Mouse (Mus musculus): ENCODE results near the gene Malrd1. TPM values are rescaled to one million over a fixed set of nuclear protein-coding genes. Genes with fewer than 3 reads are reported as not detected.
"Not testable (repeated sequence)": the region's sequence is repeated elsewhere in the genome, so short reads cannot be mapped to it uniquely, and the experiment has no call there.

Gene Malrd1
- polyA plus RNA-seq, 1 experiment from 2014 or later, result 0.03 TPM

DNA sequence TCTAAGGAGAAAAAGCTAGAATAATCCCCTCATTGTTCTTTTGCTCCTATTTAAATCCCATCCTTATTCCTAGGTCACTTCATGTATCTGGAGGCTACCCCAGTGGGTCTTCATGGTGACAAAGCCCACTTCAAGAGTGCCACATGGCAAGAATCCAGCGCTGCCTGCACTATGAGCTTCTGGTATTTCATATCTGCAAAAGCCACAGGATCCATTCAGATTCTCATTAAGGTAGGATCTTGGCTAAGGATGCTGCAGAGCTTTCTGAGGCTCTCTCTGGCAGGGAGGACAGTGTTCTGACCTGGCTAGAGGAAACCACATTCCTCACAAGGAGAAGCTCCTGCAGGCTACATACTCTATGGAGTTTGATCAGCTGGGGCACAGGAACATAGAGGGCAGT lies 405.2 kb downstream of the Malrd1 start:
- no peaks in the 10 kb centered on the region for H3K4me1 ChIP-seq (ENCODE audit: control insufficient read depth, insufficient read depth, low read length)
- no peak overlapping the region for H3K4me2 ChIP-seq (ENCODE audit: low read depth, severe bottlenecking)
- no peaks in the 10 kb centered on the region for H3K27me3 ChIP-seq (ENCODE audit: control insufficient read depth, insufficient read depth, low read length)
- DNase-seq (ENCODE audit: low spot score) (no peak), ATAC-seq (ENCODE audit: insufficient number of reproducible peaks, low FRiP score, low TSS enrichment, low read depth) (no peak)
- H3K9ac ChIP-seq (ENCODE audit: low read length), result no peak overlapping the region
- no peak overlapping the region for H3K4me3 ChIP-seq (ENCODE audit: low read depth, low read length)
- 88% methylated on average over 1 of the region's 1 CpGs for WGBS
- no peaks in the 10 kb centered on the region for H3K9me3 ChIP-seq (ENCODE audit: control insufficient read depth, low read length)
- H3K36me3 ChIP-seq (ENCODE audit: control insufficient read depth, insufficient read depth, low read length), result no peaks in the 10 kb centered on the region
- no peak overlapping the region for H3K27ac ChIP-seq (replicated peaks; ENCODE audit: low read depth, low read length)

DNA sequence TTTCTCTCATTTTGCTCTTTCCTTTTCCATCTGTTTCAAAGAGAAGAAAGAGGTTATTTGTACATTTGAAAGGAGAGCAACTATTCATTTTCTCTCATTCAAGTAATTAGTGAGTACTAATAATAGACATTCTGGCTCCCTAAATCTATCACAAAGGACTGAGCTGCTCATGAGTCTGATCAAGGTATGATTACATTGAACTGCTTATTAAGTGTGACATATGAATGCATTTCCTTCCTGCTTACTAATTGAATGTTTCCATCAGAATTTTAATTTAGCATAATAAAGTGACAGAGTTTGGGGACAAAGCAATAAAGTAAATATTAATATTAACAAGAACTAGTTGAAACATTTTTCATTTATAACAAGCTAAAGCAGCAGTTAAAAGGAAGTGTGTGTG lies 405.6 kb downstream of the Malrd1 start:
- H3K4me3 ChIP-seq (ENCODE audit: low read depth, low read length), result no peak overlapping the region
- H3K36me3 ChIP-seq (ENCODE audit: control insufficient read depth, insufficient read depth, low read length), result no peaks in the 10 kb centered on the region
- no peaks in the 10 kb centered on the region for H3K4me1 ChIP-seq (ENCODE audit: control insufficient read depth, insufficient read depth, low read length)
- DNase-seq (ENCODE audit: low spot score) (no peak), ATAC-seq (ENCODE audit: insufficient number of reproducible peaks, low FRiP score, low TSS enrichment, low read depth) (no peak)
- H3K9ac ChIP-seq (ENCODE audit: low read length), result no peak overlapping the region
- H3K4me2 ChIP-seq (ENCODE audit: low read depth, severe bottlenecking), result no peak overlapping the region
- H3K27me3 ChIP-seq (ENCODE audit: control insufficient read depth, insufficient read depth, low read length), result no peaks in the 10 kb centered on the region
- no peaks in the 10 kb centered on the region for H3K9me3 ChIP-seq (ENCODE audit: control insufficient read depth, low read length)
- H3K27ac ChIP-seq (replicated peaks; ENCODE audit: low read depth, low read length), result no peak overlapping the region

DNA sequence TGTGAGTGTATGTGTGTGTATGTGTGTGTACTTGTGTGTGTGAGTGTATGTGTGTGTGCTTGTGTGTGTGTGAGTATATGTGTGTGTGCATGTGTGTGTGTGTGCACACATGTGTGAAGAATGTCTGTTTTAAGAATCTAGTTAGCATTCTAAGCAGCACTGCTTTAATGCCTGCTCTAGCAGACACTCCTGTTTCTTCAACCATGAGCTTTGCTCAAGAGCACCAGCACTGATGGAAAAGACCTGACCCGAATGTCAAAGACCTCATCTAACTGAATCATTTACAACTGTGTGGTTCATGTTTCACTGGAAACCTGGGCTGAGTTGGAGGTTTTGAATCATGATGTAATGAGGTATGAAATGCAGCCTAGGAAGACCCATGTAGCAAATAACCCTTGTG lies 406.1 kb downstream of the Malrd1 start:
- DNase-seq (ENCODE audit: low spot score), result no peak
- Histone ChIP-seq H3K9me3 (ENCODE audit: control insufficient read depth, low read length) (no peaks in the 10 kb centered on the region), H3K4me3 (ENCODE audit: low read depth, low read length) (no peak overlapping the region), H3K4me2 (ENCODE audit: low read depth, severe bottlenecking) (no peak overlapping the region), H3K27ac (replicated peaks; ENCODE audit: low read depth, low read length) (no peak overlapping the region), H3K27me3 (ENCODE audit: control insufficient read depth, insufficient read depth, low read length) (no peaks in the 10 kb centered on the region), H3K36me3 (ENCODE audit: control insufficient read depth, insufficient read depth, low read length) (no peaks in the 10 kb centered on the region), H3K9ac (ENCODE audit: low read length) (no peak overlapping the region), H3K4me1 (ENCODE audit: control insufficient read depth, insufficient read depth, low read length) (no peaks in the 10 kb centered on the region)
- no peak for ATAC-seq (ENCODE audit: insufficient number of reproducible peaks, low FRiP score, low TSS enrichment, low read depth)
- 70% methylated on average over 1 of the region's 1 CpGs for WGBS

DNA sequence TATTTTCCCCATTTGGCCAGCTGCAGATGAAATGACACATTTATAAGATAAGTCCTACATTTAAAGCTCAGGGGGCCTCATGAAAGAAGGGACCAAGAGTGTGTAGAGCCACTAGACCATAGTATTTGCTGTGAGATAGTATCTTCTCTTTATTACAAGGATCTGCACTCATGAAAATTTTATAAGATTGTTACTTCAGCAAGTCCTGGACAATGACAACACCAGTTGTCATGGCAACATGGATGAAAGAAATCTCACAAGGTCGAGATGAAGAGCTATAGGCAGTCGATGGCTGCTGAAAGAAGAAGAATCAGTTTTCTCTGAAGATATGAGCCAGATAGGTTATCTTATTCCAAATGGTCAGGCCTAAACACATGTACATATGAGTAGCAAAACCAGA lies 476.6 kb downstream of the Malrd1 start:
- Histone ChIP-seq H3K27me3 (ENCODE audit: control insufficient read depth, insufficient read depth, low read length) (no peaks in the 10 kb centered on the region), H3K9ac (ENCODE audit: low read length) (no peak overlapping the region), H3K4me1 (ENCODE audit: control insufficient read depth, insufficient read depth, low read length) (no peaks in the 10 kb centered on the region), H3K36me3 (ENCODE audit: control insufficient read depth, insufficient read depth, low read length) (no peaks in the 10 kb centered on the region), H3K9me3 (ENCODE audit: control insufficient read depth, low read length) (no peaks in the 10 kb centered on the region), H3K4me2 (ENCODE audit: low read depth, severe bottlenecking) (no peak overlapping the region), H3K4me3 (ENCODE audit: low read depth, low read length) (no peak overlapping the region), H3K27ac (replicated peaks; ENCODE audit: low read depth, low read length) (no peak overlapping the region)
- DNase-seq (ENCODE audit: low spot score), result no peak
- ATAC-seq (ENCODE audit: insufficient number of reproducible peaks, low FRiP score, low TSS enrichment, low read depth), result no peak
- 58% methylated on average over 2 of the region's 2 CpGs for WGBS

DNA sequence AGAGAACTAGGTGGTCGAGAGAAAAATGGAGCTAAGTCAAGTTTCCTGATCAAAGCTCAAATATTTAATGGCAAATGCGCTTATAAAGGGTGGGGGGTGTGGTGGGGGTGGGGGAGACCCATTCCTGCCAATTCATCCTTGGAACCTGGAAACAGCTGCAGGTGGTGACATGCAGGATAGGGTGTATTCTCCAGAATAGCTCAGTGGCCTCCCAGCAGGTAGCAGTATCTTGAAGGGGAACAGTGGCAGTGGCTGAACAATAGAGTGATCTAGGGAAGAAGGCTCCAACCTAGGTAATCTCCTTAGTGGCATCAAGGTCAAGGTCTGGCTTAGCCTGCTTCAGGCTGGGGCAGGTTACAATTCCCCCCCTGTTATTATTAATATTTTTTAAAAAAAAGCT lies 490.8 kb downstream of the Malrd1 start:
- H3K9ac ChIP-seq (ENCODE audit: low read length); H3K27me3 ChIP-seq (ENCODE audit: control insufficient read depth, insufficient read depth, low read length); H3K27ac ChIP-seq (replicated peaks; ENCODE audit: low read depth, low read length); ATAC-seq (ENCODE audit: insufficient number of reproducible peaks, low FRiP score, low TSS enrichment, low read depth); H3K4me1 ChIP-seq (ENCODE audit: control insufficient read depth, insufficient read depth, low read length); H3K9me3 ChIP-seq (ENCODE audit: control insufficient read depth, low read length); H3K36me3 ChIP-seq (ENCODE audit: control insufficient read depth, insufficient read depth, low read length); H3K4me3 ChIP-seq (ENCODE audit: low read depth, low read length); H3K4me2 ChIP-seq (ENCODE audit: low read depth, severe bottlenecking); DNase-seq (ENCODE audit: low spot score): not testable (repeated sequence)
- 88% methylated on average over 2 of the region's 2 CpGs for WGBS

DNA sequence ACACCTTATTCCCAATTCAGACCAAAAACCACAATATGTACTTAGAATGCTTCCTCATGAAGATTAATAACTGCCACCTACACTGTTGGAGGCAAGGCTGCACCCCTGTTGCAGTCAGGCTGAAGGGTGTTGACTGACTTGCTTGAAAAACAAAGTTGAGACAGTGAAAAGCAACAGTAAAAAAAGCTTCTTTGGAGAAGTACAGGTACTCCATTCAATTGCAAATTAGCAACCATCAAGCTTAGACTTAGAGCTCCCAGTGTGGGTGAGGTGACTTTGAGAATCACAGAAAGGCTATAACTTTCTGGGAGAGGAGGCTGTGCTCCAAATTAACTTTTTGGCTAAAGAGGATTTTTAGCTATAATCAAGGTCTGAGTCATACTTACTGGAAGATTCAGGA lies 491.4 kb downstream of the Malrd1 start:
- H3K4me3 ChIP-seq (ENCODE audit: low read depth, low read length); H3K9ac ChIP-seq (ENCODE audit: low read length); H3K9me3 ChIP-seq (ENCODE audit: control insufficient read depth, low read length); ATAC-seq (ENCODE audit: insufficient number of reproducible peaks, low FRiP score, low TSS enrichment, low read depth); DNase-seq (ENCODE audit: low spot score); H3K36me3 ChIP-seq (ENCODE audit: control insufficient read depth, insufficient read depth, low read length); H3K4me2 ChIP-seq (ENCODE audit: low read depth, severe bottlenecking); H3K4me1 ChIP-seq (ENCODE audit: control insufficient read depth, insufficient read depth, low read length); H3K27me3 ChIP-seq (ENCODE audit: control insufficient read depth, insufficient read depth, low read length); H3K27ac ChIP-seq (replicated peaks; ENCODE audit: low read depth, low read length): not testable (repeated sequence)

DNA sequence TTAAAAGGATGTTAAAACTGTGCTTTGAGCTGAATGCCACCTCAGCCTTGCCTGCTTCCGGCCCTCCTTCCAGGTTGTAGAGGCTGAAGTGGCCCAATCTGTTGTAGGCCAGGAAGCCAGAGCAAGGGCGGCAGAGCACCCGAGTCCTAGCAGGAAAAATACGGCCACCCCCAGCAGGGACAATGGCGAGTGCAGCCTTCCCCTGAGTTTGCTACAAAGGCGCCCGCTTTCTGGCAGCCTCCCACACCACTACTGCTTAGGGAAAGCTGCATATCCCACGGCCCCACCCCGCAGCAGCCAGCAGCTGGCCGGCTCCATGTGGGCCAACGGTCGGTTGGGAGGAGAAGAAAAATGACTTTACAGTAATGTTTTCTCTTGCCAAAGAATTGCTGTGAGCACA lies 503.5 kb downstream of the Malrd1 start:
- no peak for DNase-seq (ENCODE audit: low spot score)
- H3K36me3 ChIP-seq (ENCODE audit: control insufficient read depth, insufficient read depth, low read length), result no peaks in the 10 kb centered on the region
- no peaks in the 10 kb centered on the region for H3K9me3 ChIP-seq (ENCODE audit: control insufficient read depth, low read length)
- H3K27me3 ChIP-seq (ENCODE audit: control insufficient read depth, insufficient read depth, low read length), result no peaks in the 10 kb centered on the region
- no peak for ATAC-seq (ENCODE audit: insufficient number of reproducible peaks, low FRiP score, low TSS enrichment, low read depth)
- H3K9ac ChIP-seq (ENCODE audit: low read length), result no peak overlapping the region
- no peak overlapping the region for H3K4me3 ChIP-seq (ENCODE audit: low read depth, low read length)
- no peak overlapping the region for H3K27ac ChIP-seq (replicated peaks; ENCODE audit: low read depth, low read length)
- no peaks in the 10 kb centered on the region for H3K4me1 ChIP-seq (ENCODE audit: control insufficient read depth, insufficient read depth, low read length)
- WGBS, result 62% methylated on average over 12 of the region's 12 CpGs
- no peak overlapping the region for H3K4me2 ChIP-seq (ENCODE audit: low read depth, severe bottlenecking)

DNA sequence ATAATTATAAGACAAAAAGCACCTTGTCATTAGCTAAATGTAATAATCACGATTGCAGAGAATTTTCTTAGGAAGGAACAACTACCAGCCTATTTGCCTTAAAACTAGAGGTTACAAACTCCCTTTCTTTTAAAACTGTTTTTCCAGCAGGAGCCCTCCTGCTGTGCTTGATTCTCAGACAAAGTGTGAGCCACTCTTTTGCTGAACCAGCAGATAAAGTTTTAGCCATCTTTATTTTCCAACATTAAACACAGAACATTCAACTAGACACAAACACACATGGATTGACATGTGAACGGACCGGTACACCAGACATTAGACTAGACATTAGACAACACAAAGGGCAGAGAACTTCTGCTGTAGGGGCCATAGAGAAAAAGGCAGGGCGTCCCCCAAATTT lies 505.3 kb downstream of the Malrd1 start:
- Histone ChIP-seq H3K36me3 (ENCODE audit: control insufficient read depth, insufficient read depth, low read length) (no peaks in the 10 kb centered on the region), H3K4me3 (ENCODE audit: low read depth, low read length) (no peak overlapping the region), H3K4me1 (ENCODE audit: control insufficient read depth, insufficient read depth, low read length) (no peaks in the 10 kb centered on the region), H3K4me2 (ENCODE audit: low read depth, severe bottlenecking) (no peak overlapping the region), H3K27ac (replicated peaks; ENCODE audit: low read depth, low read length) (no peak overlapping the region), H3K9ac (ENCODE audit: low read length) (no peak overlapping the region), H3K27me3 (ENCODE audit: control insufficient read depth, insufficient read depth, low read length) (no peaks in the 10 kb centered on the region), H3K9me3 (ENCODE audit: control insufficient read depth, low read length) (no peaks in the 10 kb centered on the region)
- no peak for ATAC-seq (ENCODE audit: insufficient number of reproducible peaks, low FRiP score, low TSS enrichment, low read depth)
- no peak for DNase-seq (ENCODE audit: low spot score)
- 74% methylated on average over 4 of the region's 4 CpGs for WGBS

DNA sequence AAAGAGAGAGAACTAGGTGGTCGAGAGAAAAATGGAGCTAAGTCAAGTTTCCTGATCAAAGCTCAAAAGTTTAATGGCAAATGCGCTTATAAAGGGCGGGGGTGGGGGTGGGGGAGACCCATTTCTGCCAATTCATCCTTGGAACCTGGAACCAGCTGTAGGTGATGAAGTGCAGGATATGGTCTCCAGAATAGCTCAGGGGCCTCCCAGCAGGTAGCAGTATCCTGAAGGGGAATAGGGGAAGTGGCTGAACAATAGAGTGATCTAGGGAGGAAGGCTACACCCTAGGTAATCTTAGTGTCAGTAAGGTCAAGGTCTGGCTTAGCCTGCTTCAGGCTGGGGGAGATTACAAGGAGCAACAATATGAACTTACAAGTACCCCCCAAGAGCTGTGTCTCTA lies 506.5 kb downstream of the Malrd1 start:
- WGBS, result 61% methylated on average over 3 of the region's 3 CpGs
- no peak overlapping the region for H3K27ac ChIP-seq (replicated peaks; ENCODE audit: low read depth, low read length)

More for the DNA sequence above, 506.5 kb downstream of the Malrd1 start:
- H3K9me3 ChIP-seq (ENCODE audit: control insufficient read depth, low read length), result no peaks in the 10 kb centered on the region
- no peaks in the 10 kb centered on the region for H3K4me1 ChIP-seq (ENCODE audit: control insufficient read depth, insufficient read depth, low read length)
- no peaks in the 10 kb centered on the region for H3K36me3 ChIP-seq (ENCODE audit: control insufficient read depth, insufficient read depth, low read length)
- H3K4me3 ChIP-seq (ENCODE audit: low read depth, low read length), result no peak overlapping the region
- DNase-seq (ENCODE audit: low spot score) (no peak), ATAC-seq (ENCODE audit: insufficient number of reproducible peaks, low FRiP score, low TSS enrichment, low read depth) (no peak)
- no peak overlapping the region for H3K4me2 ChIP-seq (ENCODE audit: low read depth, severe bottlenecking)
- H3K27me3 ChIP-seq (ENCODE audit: control insufficient read depth, insufficient read depth, low read length), result no peaks in the 10 kb centered on the region
- no peak overlapping the region for H3K9ac ChIP-seq (ENCODE audit: low read length)

Data from limb, embryonic 11.5 days (tissue).